Mouse (Mus musculus) embryonic facial prominence, embryonic 11.5 days (tissue): Measurements from ENCODE around the gene Fbxl13. TPM values are rescaled to one million over a fixed set of nuclear protein-coding genes. Genes with fewer than 3 reads are reported as not detected.

Experiments
- ATAC-seq: fragments of 200-750 bp; cut with Nextera tagmentation; replicated peaks from 2 replicates; pipeline ENCODE4 v1.8.0; 2017; ENCODE audit warnings: low read depth; ENCODE audit not compliant: insufficient number of reproducible peaks, low FRiP score, low TSS enrichment
- DNase-seq: peaks from one replicate; pipeline ENCODE4 v3.0.0-alpha.2; 2015; ENCODE audit warnings: low spot score
- H3K27ac ChIP-seq: fragments of 300-500 bp; sonication (generic); replicated peaks from 2 replicates; pipeline ENCODE4 v1.5.1; 2014; ENCODE audit warnings: mild to moderate bottlenecking, low read depth, low read length, control low read depth
- H3K27me3 ChIP-seq: fragments of 300-500 bp; sonication (generic); 2 replicates; pipeline ENCODE4 v1.6.1; 2014; ENCODE audit warnings: mild to moderate bottlenecking, low read length, moderate library complexity, mixed read lengths; ENCODE audit not compliant: control insufficient read depth, insufficient read depth
- H3K36me3 ChIP-seq: fragments of 300-500 bp; sonication (generic); replicated peaks from 2 replicates; pipeline ENCODE4 v1.6.1; 2014; ENCODE audit warnings: low read depth, mild to moderate bottlenecking, low read length, moderate library complexity, mixed read lengths; ENCODE audit not compliant: control insufficient read depth, insufficient read depth
- H3K4me1 ChIP-seq: fragments of 300-500 bp; sonication (generic); 2 replicates; pipeline ENCODE4 v1.6.1; 2014; ENCODE audit warnings: low read length, mixed read lengths; ENCODE audit not compliant: control insufficient read depth, insufficient read depth
- H3K4me2 ChIP-seq: fragments of 300-500 bp; sonication (generic); 2 replicates; pipeline ENCODE4 v1.6.1; 2014; ENCODE audit warnings: low read depth, mild to moderate bottlenecking, control low read depth, low read length, moderate library complexity
- H3K4me3 ChIP-seq: fragments of 300-500 bp; sonication (generic); 2 replicates; pipeline ENCODE4 v1.5.1; 2014; ENCODE audit warnings: low read depth, low read length, control low read depth
- H3K9ac ChIP-seq: fragments of 300-500 bp; sonication (generic); replicated peaks from 2 replicates; pipeline ENCODE4 v1.6.1; 2014; ENCODE audit warnings: mild to moderate bottlenecking, control low read depth, low read length
- H3K9me3 ChIP-seq: fragments of 300-500 bp; sonication (generic); replicated peaks from 2 replicates; pipeline ENCODE4 v1.6.1; 2016; ENCODE audit warnings: mild to moderate bottlenecking, low read length, inconsistent platforms, mixed read lengths; ENCODE audit not compliant: control insufficient read depth
- WGBS: fragments of 180-500 bp; shearing (Covaris S2); extraction: QIAGEN DNeasy Blood & Tissue Kit; methylation state at CpG from one replicate; pipeline ENCODE4 v1.1.7; 2014; 5-methylcytosine and 5-hydroxymethylcytosine counted together
- polyA plus RNA-seq: library from polyadenylated mRNA; unstranded; fragments of >200 nt; fragmentation: Nextera tagmentation; extraction: Ambion mirVana; gene quantifications from 2 replicates; pipeline ENCODE4 v1.2.1, GENCODE M21; 2014

Gene Fbxl13
- polyA plus RNA-seq, 1 experiment from 2014 or later: 0.11 TPM

GRCm38 (mm10) chr5:21680029-21680428, 34.6 kb upstream of the Fbxl13 start:
- Histone ChIP-seq H3K4me3 (no peak overlapping the region), H3K9me3 (no peaks in the 10 kb centered on the region), H3K27ac (no peak overlapping the region), H3K27me3 (no peaks in the 10 kb centered on the region), H3K36me3 (no peaks in the 10 kb centered on the region), H3K4me2 (no peak overlapping the region), H3K9ac (no peak overlapping the region), H3K4me1 (no peaks in the 10 kb centered on the region)
- WGBS: 81% methylated on average over 4 of the region's 4 CpGs
- ATAC-seq (no peak), DNase-seq (no peak)

- ATAC-seq (no peak), DNase-seq (no peak)
- Histone ChIP-seq H3K4me1 (no peaks in the 10 kb centered on the region), H3K27me3 (no peaks in the 10 kb centered on the region), H3K36me3 (no peaks in the 10 kb centered on the region), H3K27ac (no peak overlapping the region), H3K9me3 (no peaks in the 10 kb centered on the region), H3K9ac (no peak overlapping the region), H3K4me3 (no peak overlapping the region), H3K4me2 (no peak overlapping the region)
- 91% methylated on average over 9 of the region's 9 CpGs for WGBS
These were observed 32.9 kb upstream of the Fbxl13 start for GRCm38 (mm10) chr5:21678363-21678762.

GRCm38 (mm10) chr5:21677939-21678338, 32.5 kb upstream of the Fbxl13 start:
- Histone ChIP-seq H3K27me3 (no peaks in the 10 kb centered on the region), H3K4me3 (no peak overlapping the region), H3K4me2 (no peak overlapping the region), H3K9ac (no peak overlapping the region), H3K27ac (no peak overlapping the region), H3K36me3 (no peaks in the 10 kb centered on the region), H3K9me3 (no peaks in the 10 kb centered on the region), H3K4me1 (no peaks in the 10 kb centered on the region)
- DNase-seq: no peak
- WGBS: 91% methylated on average over 6 of the region's 6 CpGs
- no peak for ATAC-seq

GRCm38 (mm10) chr5:21675494-21675893, 30.1 kb upstream of the Fbxl13 start:
- H3K4me3 ChIP-seq: no peak overlapping the region
- H3K36me3 ChIP-seq: no peaks in the 10 kb centered on the region
- ATAC-seq (no peak), DNase-seq (no peak)
- H3K27me3 ChIP-seq: no peaks in the 10 kb centered on the region
- no peak overlapping the region for H3K27ac ChIP-seq
- H3K4me1 ChIP-seq: no peaks in the 10 kb centered on the region
- H3K9me3 ChIP-seq: no peaks in the 10 kb centered on the region
- no peak overlapping the region for H3K4me2 ChIP-seq
- no peak overlapping the region for H3K9ac ChIP-seq
- 94% methylated on average over 23 of the region's 23 CpGs for WGBS

GRCm38 (mm10) chr5:21675019-21675418, 29.6 kb upstream of the Fbxl13 start:
- no peak overlapping the region for H3K4me2 ChIP-seq
- H3K36me3 ChIP-seq: no peaks in the 10 kb centered on the region
- DNase-seq (no peak), ATAC-seq (no peak)
- no peaks in the 10 kb centered on the region for H3K4me1 ChIP-seq
- no peaks in the 10 kb centered on the region for H3K9me3 ChIP-seq
- H3K27ac ChIP-seq: no peak overlapping the region
- H3K27me3 ChIP-seq: no peaks in the 10 kb centered on the region
- no peak overlapping the region for H3K9ac ChIP-seq
- H3K4me3 ChIP-seq: no peak overlapping the region
- WGBS: 81% methylated on average over 12 of the region's 12 CpGs

- Histone ChIP-seq H3K9me3 (no peaks in the 10 kb centered on the region), H3K9ac (no peak overlapping the region), H3K27ac (no peak overlapping the region), H3K4me2 (no peak overlapping the region), H3K36me3 (no peaks in the 10 kb centered on the region), H3K4me1 (no peaks in the 10 kb centered on the region), H3K4me3 (no peak overlapping the region), H3K27me3 (no peaks in the 10 kb centered on the region)
- DNase-seq (no peak), ATAC-seq (no peak)
- WGBS: 83% methylated on average over 9 of the region's 9 CpGs
These were observed 28.3 kb upstream of the Fbxl13 start for GRCm38 (mm10) chr5:21673742-21674141.

- no peak overlapping the region for H3K4me2 ChIP-seq
- H3K36me3 ChIP-seq: no peaks in the 10 kb centered on the region
- H3K27ac ChIP-seq: no peak overlapping the region
- no peaks in the 10 kb centered on the region for H3K27me3 ChIP-seq
- ATAC-seq: no peak
- no peak overlapping the region for H3K4me3 ChIP-seq
- H3K4me1 ChIP-seq: no peaks in the 10 kb centered on the region
- 47% methylated on average over 23 of the region's 23 CpGs for WGBS
- no peak overlapping the region for H3K9ac ChIP-seq
- DNase-seq: peak; percentile 37
- no peaks in the 10 kb centered on the region for H3K9me3 ChIP-seq
These were observed 27.6 kb upstream of the Fbxl13 start for GRCm38 (mm10) chr5:21672812-21673635.

GRCm38 (mm10) chr5:21669307-21669706, 23.9 kb upstream of the Fbxl13 start:
- no peak overlapping the region for H3K27ac ChIP-seq
- no peaks in the 10 kb centered on the region for H3K9me3 ChIP-seq
- ATAC-seq (no peak), DNase-seq (no peak)
- H3K4me1 ChIP-seq: no peaks in the 10 kb centered on the region
- no peaks in the 10 kb centered on the region for H3K36me3 ChIP-seq
- H3K27me3 ChIP-seq: no peaks in the 10 kb centered on the region
- H3K9ac ChIP-seq: no peak overlapping the region
- no peak overlapping the region for H3K4me3 ChIP-seq
- H3K4me2 ChIP-seq: no peak overlapping the region
- 81% methylated on average over 2 of the region's 2 CpGs for WGBS
